Mouse (Mus musculus) MEL (cell line): ENCODE results near the gene Zcrb1. TPM values are rescaled to one million over a fixed set of nuclear protein-coding genes. Genes with fewer than 3 reads are reported as not detected.

Experiments
- DNase-seq: peaks from one replicate; pipeline ENCODE4 v3.0.0; 2011; ENCODE audit warnings: low read depth, low spot score
- H3K27ac ChIP-seq: 2 replicates; pipeline ENCODE4 v1.5.1; 2012; ENCODE audit warnings: low read depth, mild to moderate bottlenecking, control low read depth, low read length, moderate library complexity; ENCODE audit not compliant: control insufficient read depth
- H3K27me3 ChIP-seq, 2 experiments: fragments of 150-350 bp in 1 of 2; sonication (generic) in 1 of 2; 2 replicates each; pipeline ENCODE4 v1.6.1; 2012; ENCODE audit warnings: low read length in 2 of 2, mild to moderate bottlenecking in 2 of 2, improper control_type of control experiment in 1 of 2, moderate library complexity in 1 of 2; ENCODE audit not compliant: insufficient read depth in 2 of 2, control insufficient read depth in 1 of 2
- H3K36me3 ChIP-seq, 2 experiments: 2 replicates each; pipeline ENCODE4 v1.6.1; 2012 to 2014; ENCODE audit warnings: low read length in 2 of 2, improper control_type of control experiment in 1 of 2, inconsistent platforms in 1 of 2, mild to moderate bottlenecking in 1 of 2; ENCODE audit not compliant: insufficient read depth in 2 of 2, control insufficient read depth in 1 of 2
- H3K4me1 ChIP-seq, 2 experiments: fragments of 150-350 bp in 1 of 2; sonication (generic) in 1 of 2; 2 replicates each; pipeline ENCODE4 v1.6.1; 2012; ENCODE audit warnings: low read length in 2 of 2, improper control_type of control experiment in 1 of 2, mild to moderate bottlenecking in 1 of 2; ENCODE audit not compliant: insufficient read depth in 2 of 2, control insufficient read depth in 1 of 2
- H3K4me3 ChIP-seq, 2 experiments: fragments of 150-350 bp in 1 of 2; sonication (generic) in 1 of 2; 2 replicates each; pipeline ENCODE4 v1.5.1; 2012; ENCODE audit warnings: low read depth in 2 of 2, low read length in 2 of 2, mild to moderate bottlenecking in 2 of 2, moderate library complexity in 2 of 2, control low read depth in 1 of 2, improper control_type of control experiment in 1 of 2; ENCODE audit not compliant: control insufficient read depth in 1 of 2, insufficient read depth in 1 of 2
- H3K79me2 ChIP-seq: 2 replicates; pipeline ENCODE4 v1.6.1; 2012; ENCODE audit warnings: mild to moderate bottlenecking, low read length, moderate library complexity; ENCODE audit not compliant: control insufficient read depth, poor library complexity, insufficient read depth
- H3K9ac ChIP-seq: 2 replicates; pipeline ENCODE4 v1.6.1; 2012; ENCODE audit warnings: low read depth, mild to moderate bottlenecking, control low read depth, low read length, moderate library complexity; ENCODE audit not compliant: control insufficient read depth, poor library complexity, severe bottlenecking
- H3K9me3 ChIP-seq: fragments of 150-350 bp; sonication (generic); replicated peaks from 2 replicates; pipeline ENCODE4 v1.6.1; 2012; ENCODE audit warnings: mild to moderate bottlenecking, low read length, improper control_type of control experiment, moderate library complexity; ENCODE audit not compliant: insufficient read depth
- CHD1 ChIP-seq: IDR thresholded peaks from 2 replicates; pipeline ENCODE4 v1.6.1; 2012; ENCODE audit warnings: low read depth, mild to moderate bottlenecking, inconsistent platforms, low read length, improper control_type of control experiment
- CTCF ChIP-seq, 3 experiments: IDR thresholded peaks in 2 of 3; conservative IDR thresholded peaks in 1 of 3; 2 replicates each; pipeline ENCODE4 v1.5.1; 2011 to 2012; ENCODE audit warnings: low read length in 3 of 3, low read depth in 2 of 3, mild to moderate bottlenecking in 2 of 3, improper control_type of control experiment in 1 of 3, inconsistent platforms in 1 of 3, mixed read lengths in 1 of 3, moderate library complexity in 1 of 3; ENCODE audit not compliant: control insufficient read depth in 1 of 3, insufficient read depth in 1 of 3, poor library complexity in 1 of 3, severe bottlenecking in 1 of 3
- ELF1 ChIP-seq: IDR thresholded peaks from 2 replicates; pipeline ENCODE4 v1.6.1; 2014; ENCODE audit warnings: low read depth, mild to moderate bottlenecking, inconsistent platforms, low read length, improper control_type of control experiment, moderate library complexity
- JUND ChIP-seq: IDR thresholded peaks from 2 replicates; pipeline ENCODE4 v1.6.1; 2011; ENCODE audit warnings: low read depth, mild to moderate bottlenecking, improper control_type of control experiment, low read length
- NRF1 ChIP-seq: IDR thresholded peaks from 2 replicates; pipeline ENCODE4 v1.6.1; 2014; ENCODE audit warnings: low read depth, mild to moderate bottlenecking, inconsistent platforms, low read length, improper control_type of control experiment, moderate library complexity; ENCODE audit not compliant: poor library complexity, insufficient read depth, severe bottlenecking
- RAD21 ChIP-seq: IDR thresholded peaks from 2 replicates; pipeline ENCODE4 v1.6.1; 2011; ENCODE audit warnings: mild to moderate bottlenecking, low read depth, low read length, improper control_type of control experiment
- SIN3A ChIP-seq: IDR thresholded peaks from 2 replicates; pipeline ENCODE4 v1.6.1; 2012; ENCODE audit warnings: low read length, improper control_type of control experiment, inconsistent platforms
- SMC3 ChIP-seq: IDR thresholded peaks from 2 replicates; pipeline ENCODE4 v1.6.1; 2011; ENCODE audit warnings: low read depth, low read length, improper control_type of control experiment
- TCF12 ChIP-seq: IDR thresholded peaks from 2 replicates; pipeline ENCODE4 v1.6.1; 2014; ENCODE audit warnings: low read depth, mild to moderate bottlenecking, inconsistent platforms, low read length, improper control_type of control experiment, moderate library complexity
- UBTF ChIP-seq: IDR thresholded peaks from 2 replicates; pipeline ENCODE4 v1.6.1; 2012; ENCODE audit warnings: low read depth, mild to moderate bottlenecking, inconsistent platforms, low read length, improper control_type of control experiment, moderate library complexity, borderline replicate concordance; ENCODE audit not compliant: insufficient read depth
- USF1 ChIP-seq: IDR thresholded peaks from 2 replicates; pipeline ENCODE4 v1.6.1; 2014; ENCODE audit warnings: low read depth, mild to moderate bottlenecking, inconsistent platforms, low read length, improper control_type of control experiment, moderate library complexity
- ZC3H11A ChIP-seq: IDR thresholded peaks from 2 replicates; pipeline ENCODE4 v1.6.1; 2012; ENCODE audit warnings: low read depth, mild to moderate bottlenecking, inconsistent platforms, low read length, improper control_type of control experiment
- ZKSCAN1 ChIP-seq: IDR thresholded peaks from 2 replicates; pipeline ENCODE4 v1.6.1; 2012; ENCODE audit warnings: low read depth, mild to moderate bottlenecking, inconsistent platforms, low read length, improper control_type of control experiment, moderate library complexity
- ZNF384 ChIP-seq: IDR thresholded peaks from 2 replicates; pipeline ENCODE4 v1.6.1; 2012; ENCODE audit warnings: low read depth, mild to moderate bottlenecking, inconsistent platforms, low read length, improper control_type of control experiment
- polyA plus RNA-seq, 2 experiments: library from polyadenylated mRNA; stranded (reverse) in 1 of 2; unstranded in 1 of 2; fragments of >175 nt in 1 of 2; fragments of >200 nt in 1 of 2; gene quantifications; 2 replicates each; pipeline versions ENCODE4 v1.2.1 to v1.2.4; 2012; ENCODE audit warnings: low replicate concordance in 2 of 2, low read depth in 1 of 2; ENCODE audit not compliant: insufficient read length in 2 of 2, insufficient read depth in 1 of 2, missing spikeins in 1 of 2
- total RNA-seq: library from RNA; depleted of rRNA; stranded (reverse); fragments of 300-350 nt; gene quantifications from 2 replicates; pipeline ENCODE4 v1.2.3, GENCODE M21; 2012

The Zcrb1 gene
- total and polyA plus RNA-seq, 3 experiments: 70.0 to 149 TPM; not detected in 1

DNA sequence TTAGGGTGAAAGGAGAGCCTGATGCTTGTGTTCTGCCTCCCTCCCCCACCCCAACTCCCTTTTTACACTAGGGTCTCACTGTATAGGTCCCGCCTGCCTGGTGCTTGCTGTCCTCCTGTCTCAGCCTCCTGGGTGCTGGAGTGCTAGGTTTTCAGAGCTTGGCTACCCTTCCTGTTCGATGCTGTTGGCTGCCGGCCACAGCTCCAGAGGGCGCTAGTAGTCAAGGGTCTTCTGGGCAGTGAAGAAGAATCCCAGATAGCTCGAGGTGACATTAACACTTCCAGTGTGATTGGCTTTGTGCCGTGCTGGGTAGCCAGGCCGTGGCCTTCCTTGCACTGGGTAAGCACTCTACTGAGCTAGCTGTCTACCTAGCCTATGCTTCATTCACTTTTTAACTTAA lies 22.5 kb upstream of the Zcrb1 start:
- DNase-seq: no peak
- Histone ChIP-seq H3K27me3 (no peaks in the 10 kb centered on the region), H3K4me1 (no peaks in the 10 kb centered on the region), H3K9ac (no peak overlapping the region), H3K36me3 (peaks cover 0 to 20% of the 10 kb centered on the region in 2 experiments; a peak in 2 of 4 replicates), H3K27ac (no peak overlapping the region), H3K4me3 (no peak overlapping the region), H3K79me2 (peaks cover 7% of the 10 kb centered on the region; the same call in 1 of the 2 replicates), H3K9me3 (no peaks in the 10 kb centered on the region)
- TF ChIP-seq SMC3 (no peak), JUND (no peak), CTCF (IDR thresholded peaks at IDR 0.05 in 2 of 3, conservative IDR thresholded peaks at IDR 0.05 in 1 of 3; ENCODE audit: control insufficient read depth in 1 of 3, insufficient read depth in 1 of 3, low read depth in 2 of 3, low read length in 3 of 3, poor library complexity in 1 of 3, severe bottlenecking in 1 of 3) (peak in 1 of 3 experiments; percentile 30; a peak in 3 of 6 replicates)

DNA sequence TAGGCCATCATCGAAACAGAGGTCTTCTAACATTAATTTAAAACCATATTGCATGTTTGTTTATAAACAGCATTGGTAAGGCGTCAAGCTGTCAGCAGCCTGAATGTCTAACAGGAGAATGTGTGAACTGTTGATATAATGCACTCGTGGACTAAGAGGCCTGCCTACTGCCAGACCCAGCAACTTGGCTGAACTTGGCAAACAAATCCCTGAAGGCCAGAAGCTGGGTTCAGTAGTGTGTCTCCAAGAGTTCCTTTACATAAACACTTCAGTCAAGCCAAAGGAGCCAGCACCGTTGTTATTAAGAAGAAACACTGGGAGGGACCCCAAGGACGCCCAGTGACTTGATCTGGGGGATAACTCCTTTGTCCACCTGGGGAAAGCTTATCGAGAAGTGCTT lies 18.2 kb upstream of the Zcrb1 start:
- no peaks in the 10 kb centered on the region for H3K9me3 ChIP-seq
- H3K4me3 ChIP-seq: no peak overlapping the region
- no peak for DNase-seq
- peaks cover 12% of the 10 kb centered on the region; the same call in 1 of the 2 replicates for H3K79me2 ChIP-seq
- no peak overlapping the region for H3K9ac ChIP-seq
- H3K27ac ChIP-seq: no peak overlapping the region
- no peaks in the 10 kb centered on the region for H3K27me3 ChIP-seq
- TF ChIP-seq ZKSCAN1 (no peak), JUND (no peak), TCF12 (no peak)
- no peaks in the 10 kb centered on the region for H3K4me1 ChIP-seq
- H3K36me3 ChIP-seq: peaks cover 0 to 19% of the 10 kb centered on the region in 2 experiments; a peak in 3 of 4 replicates

- peaks cover 0 to 12% of the 10 kb centered on the region in 2 experiments; a peak in 3 of 4 replicates for H3K36me3 ChIP-seq
Measured at GRCm38 (mm10) chr15:93414456-93414855, 16.3 kb upstream of the Zcrb1 start.

DNA sequence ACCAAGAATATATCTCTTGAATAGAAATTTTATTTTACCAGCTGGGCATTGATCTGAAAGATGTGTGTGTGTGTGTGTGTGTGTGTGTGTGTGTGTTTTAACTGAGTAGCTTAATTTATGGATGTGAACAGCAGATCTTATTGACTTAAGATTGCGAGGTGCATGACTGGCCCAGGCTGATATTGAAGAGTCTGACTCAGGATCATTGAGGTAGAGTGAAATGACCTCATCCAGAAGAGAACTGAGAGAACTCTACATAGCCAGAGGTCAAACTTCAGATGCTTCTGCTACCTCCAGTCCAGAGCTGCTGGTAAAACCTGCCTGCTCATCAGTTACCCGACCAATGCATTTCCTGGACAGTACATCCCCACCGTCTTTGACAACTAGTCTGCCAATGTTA lies 14.3 kb upstream of the Zcrb1 start:
- no peak overlapping the region for H3K27ac ChIP-seq
- no peak for DNase-seq
- TF ChIP-seq SIN3A (no peak), ZC3H11A (no peak), NRF1 (no peak), SMC3 (no peak), USF1 (no peak)
- TF ChIP-seq, all 39 proteins: peak for 0
- Histone ChIP-seq H3K79me2 (peaks cover 31% of the 10 kb centered on the region), H3K9ac (no peak overlapping the region), H3K27me3 (no peaks in the 10 kb centered on the region), H3K9me3 (no peaks in the 10 kb centered on the region), H3K36me3 (peaks cover 7 to 15% of the 10 kb centered on the region in 2 experiments), H3K4me3 (no peak overlapping the region), H3K4me1 (no peaks in the 10 kb centered on the region; a peak in 1 of 4 replicates)

More at GRCm38 (mm10) chr15:93414456-93414855, 16.3 kb upstream of the Zcrb1 start:
- Histone ChIP-seq H3K4me1 (no peaks in the 10 kb centered on the region), H3K9ac (no peak overlapping the region)
- TF ChIP-seq ELF1 (no peak), RAD21 (no peak), ZNF384 (no peak), CHD1 (no peak), UBTF (no peak), ZKSCAN1 (no peak)
- TF ChIP-seq, all 39 proteins: peak for 0
- Histone ChIP-seq H3K27me3 (no peaks in the 10 kb centered on the region), H3K79me2 (peaks cover 19% of the 10 kb centered on the region), H3K9me3 (no peaks in the 10 kb centered on the region), H3K4me3 (no peak overlapping the region), H3K27ac (no peak overlapping the region)
- DNase-seq: no peak
